Mouse (Mus musculus) C3H10T1/2 (cell line): ENCODE data around the gene Akr1c19. TPM values are rescaled to one million over a fixed set of nuclear protein-coding genes. Genes with fewer than 3 reads are reported as not detected.

Source experiments
- polyA plus RNA-seq, 2 experiments: library from polyadenylated mRNA; unstranded; fragments of >200 nt; fragmentation: generic; extraction: Trizol; gene quantifications; one replicate each; pipeline ENCODE4 v1.2.1; 2012; ENCODE audit warnings: missing spikeins in 2 of 2

The Akr1c19 gene
- polyA plus RNA-seq: under 1 TPM in 1 of 2 experiments, not detected in 1; 0.05 TPM

GRCm38 (mm10) chr13:4228441-4228840 is at the start of gene Akr1c19:
Gene Akr1c19, plus strand, starts transcription at chr13:4228700.

DNA sequence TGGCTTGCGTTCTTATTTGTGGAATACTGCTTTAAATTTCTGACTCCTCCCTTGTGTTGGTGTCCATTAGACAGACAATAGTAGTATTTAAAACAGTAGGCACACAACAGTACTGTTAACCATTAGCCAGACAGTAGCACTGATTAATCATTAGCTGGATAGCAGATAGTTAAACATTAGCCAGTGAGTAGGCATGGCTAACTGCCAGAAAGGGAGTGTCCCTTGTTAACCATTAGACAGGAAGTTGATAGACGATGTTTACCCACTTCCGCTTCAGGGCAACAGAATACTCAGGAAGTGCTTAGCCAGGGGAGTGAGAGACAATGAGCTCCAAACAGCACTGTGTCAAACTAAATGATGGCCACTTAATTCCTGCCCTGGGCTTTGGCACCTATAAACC is 37.6 kb upstream of the Akr1c19 start, which contains the start of gene Akr1c13:
Akr1c13 (plus strand) TSS at position 247 of the 400 bp plus-strand sequence.

DNA sequence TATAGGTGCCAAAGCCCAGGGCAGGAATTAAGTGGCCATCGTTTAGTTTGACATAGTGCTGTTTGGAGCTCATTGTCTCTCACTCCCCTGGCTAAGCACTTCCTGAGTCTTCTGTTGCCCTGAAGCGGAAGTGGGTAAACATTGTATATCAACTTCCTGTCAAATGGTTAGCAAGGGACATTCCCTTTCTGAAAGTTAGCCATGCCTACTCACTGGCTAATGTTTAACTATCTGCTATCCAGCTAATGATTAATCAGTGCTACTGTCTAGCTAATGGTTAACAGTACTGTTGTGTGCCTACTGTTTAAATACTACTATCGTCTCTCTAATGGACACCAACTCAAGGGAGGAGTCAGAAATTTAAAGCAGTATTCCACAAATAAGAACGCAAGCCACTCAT is 50.8 kb downstream of the Akr1c19 start, which contains the start of gene Akr1c12:
Akr1c12 (minus strand) TSS at position 150 of the 400 bp plus-strand sequence.

Other genes with a start within 250 kb of the Akr1c19 start
- 1 to 10 TPM in 1 of 2 experiments, under 1 TPM in 1; 0.11 to 3.2 TPM for gene Akr1c14, start 179.7 kb upstream of the Akr1c19 start, polyA plus RNA-seq
- not detected for gene Akr1c18, start 78.0 kb upstream of the Akr1c19 start, polyA plus RNA-seq
- 1 to 10 TPM in 1 of 2 experiments, under 1 TPM in 1; 0.61 to 7.7 TPM for gene Akr1c13, start 37.5 kb upstream of the Akr1c19 start, polyA plus RNA-seq
- 1 to 10 TPM in 1 of 2 experiments, under 1 TPM in 1; 0.12 to 2.0 TPM for gene Akr1c12, start 50.7 kb downstream of the Akr1c19 start, polyA plus RNA-seq
- gene Akr1c6, start 205.6 kb downstream of the Akr1c19 start, polyA plus RNA-seq: not detected